Mouse (Mus musculus) forebrain, embryonic 12.5 days (tissue): ENCODE measurements around the gene Avil. TPM values are rescaled to one million over a fixed set of nuclear protein-coding genes. Genes with fewer than 3 reads are reported as not detected.

Experiments used
- ATAC-seq: fragments of 200-750 bp; cut with Nextera tagmentation; 2 replicates; pipeline ENCODE4 v1.8.0; 2017; ENCODE audit warnings: moderate TSS enrichment; ENCODE audit not compliant: low FRiP score
- H3K27ac ChIP-seq: fragments of 300-500 bp; sonication (generic); 2 replicates; pipeline ENCODE4 v1.5.1; 2016; ENCODE audit warnings: mild to moderate bottlenecking
- H3K27me3 ChIP-seq: fragments of 300-500 bp; sonication (generic); 2 replicates; pipeline ENCODE4 v1.6.1; 2016; ENCODE audit warnings: mild to moderate bottlenecking
- H3K36me3 ChIP-seq: fragments of 300-500 bp; sonication (generic); replicated peaks from 2 replicates; pipeline ENCODE4 v1.6.1; 2016; ENCODE audit warnings: mild to moderate bottlenecking
- H3K4me1 ChIP-seq: fragments of 300-500 bp; sonication (generic); 2 replicates; pipeline ENCODE4 v1.6.1; 2016
- H3K4me2 ChIP-seq: fragments of 300-500 bp; sonication (generic); 2 replicates; pipeline ENCODE4 v1.6.1; 2016; ENCODE audit warnings: mild to moderate bottlenecking, moderate library complexity
- H3K4me3 ChIP-seq: fragments of 300-500 bp; sonication (generic); replicated peaks from 2 replicates; pipeline ENCODE4 v1.5.1; 2016; ENCODE audit warnings: mild to moderate bottlenecking
- H3K9ac ChIP-seq: fragments of 300-500 bp; sonication (generic); 2 replicates; pipeline ENCODE4 v1.6.1; 2016; ENCODE audit warnings: mild to moderate bottlenecking
- H3K9me3 ChIP-seq: fragments of 300-500 bp; sonication (generic); 2 replicates; pipeline ENCODE4 v1.6.1; 2016
- WGBS: fragments of 180-500 bp; shearing (Covaris S2); methylation state at CpG from one replicate; pipeline ENCODE4 v1.1.7; 2016; 5-methylcytosine and 5-hydroxymethylcytosine counted together
- polyA plus RNA-seq: library from polyadenylated mRNA; unstranded; fragments of >200 nt; fragmentation: Nextera tagmentation; extraction: Ambion mirVana; gene quantifications from 2 replicates; pipeline ENCODE4 v1.2.1, GENCODE M21; 2016

Gene Avil
- polyA plus RNA-seq, 1 experiment from 2014 or later: not detected

GRCm38 (mm10) chr10:127002056-127002455 lies 1.5 kb downstream of the Avil start:
- Histone ChIP-seq H3K4me2 (no peak overlapping the region), H3K4me1 (no peaks in the 10 kb centered on the region), H3K27ac (no peak overlapping the region), H3K36me3 (peaks cover 39% of the 10 kb centered on the region), H3K9me3 (no peaks in the 10 kb centered on the region), H3K9ac (no peak overlapping the region), H3K27me3 (no peaks in the 10 kb centered on the region), H3K4me3 (no peak overlapping the region)
- ATAC-seq: no peak
- 79% methylated on average over 1 of the region's 1 CpGs for WGBS

GRCm38 (mm10) chr10:127002765-127003164 lies 2.3 kb downstream of the Avil start:
- Histone ChIP-seq H3K27me3 (no peaks in the 10 kb centered on the region), H3K4me2 (no peak overlapping the region), H3K9ac (no peak overlapping the region), H3K4me3 (no peak overlapping the region), H3K4me1 (no peaks in the 10 kb centered on the region), H3K9me3 (no peaks in the 10 kb centered on the region), H3K36me3 (peaks cover 32% of the 10 kb centered on the region), H3K27ac (no peak overlapping the region)
- no peak for ATAC-seq
- WGBS: 93% methylated on average over 5 of the region's 5 CpGs

DNA sequence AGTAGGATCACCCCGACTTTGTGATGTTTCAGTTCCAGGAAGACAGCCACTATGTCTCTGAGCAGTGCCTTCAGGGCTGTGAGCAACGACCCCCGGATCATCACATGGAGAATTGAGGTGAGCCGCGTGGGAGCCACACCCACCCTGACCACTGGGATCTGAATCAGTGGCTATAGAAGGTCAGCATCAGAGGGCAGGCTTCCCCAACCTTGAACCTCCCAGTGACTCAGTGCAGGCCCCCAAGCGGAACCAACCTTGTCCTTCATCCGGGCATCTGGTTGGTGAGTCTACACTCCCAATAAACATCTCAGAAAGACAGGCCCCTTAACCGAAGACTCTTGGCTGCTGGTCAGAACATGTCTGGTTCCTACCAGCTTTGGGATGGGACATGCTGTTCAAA lies 2.8 kb downstream of the Avil start:
- Histone ChIP-seq H3K9me3 (no peaks in the 10 kb centered on the region), H3K27me3 (no peaks in the 10 kb centered on the region), H3K4me3 (no peak overlapping the region), H3K9ac (no peak overlapping the region), H3K36me3 (peaks cover 26% of the 10 kb centered on the region), H3K4me2 (no peak overlapping the region), H3K27ac (no peak overlapping the region), H3K4me1 (no peaks in the 10 kb centered on the region)
- 92% methylated on average over 8 of the region's 8 CpGs for WGBS
- no peak for ATAC-seq

DNA sequence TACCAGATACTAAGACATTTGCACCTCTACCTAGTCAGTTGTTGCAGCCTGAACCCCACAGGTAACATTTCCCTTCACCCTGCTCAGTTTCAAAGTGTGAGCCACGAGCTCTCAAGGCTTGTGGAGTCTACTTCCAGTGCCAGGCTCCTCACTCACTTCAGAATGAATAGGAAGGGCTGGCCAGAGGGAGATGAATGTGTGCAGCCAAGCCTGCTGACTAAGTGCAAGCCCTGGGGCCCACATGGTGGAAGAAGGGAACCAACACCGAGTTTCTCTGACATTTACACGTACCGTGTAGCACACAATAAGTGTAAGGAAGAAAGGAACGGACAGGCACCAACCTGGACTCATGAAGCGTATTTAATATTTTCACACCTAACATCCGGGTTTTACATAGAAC lies 3.3 kb downstream of the Avil start:
- Histone ChIP-seq H3K4me3 (no peak overlapping the region), H3K9ac (no peak overlapping the region), H3K4me2 (no peak overlapping the region), H3K9me3 (no peaks in the 10 kb centered on the region), H3K36me3 (peaks cover 21% of the 10 kb centered on the region), H3K27me3 (no peaks in the 10 kb centered on the region), H3K27ac (no peak overlapping the region), H3K4me1 (no peaks in the 10 kb centered on the region)
- ATAC-seq: no peak
- 75% methylated on average over 7 of the region's 7 CpGs for WGBS

DNA sequence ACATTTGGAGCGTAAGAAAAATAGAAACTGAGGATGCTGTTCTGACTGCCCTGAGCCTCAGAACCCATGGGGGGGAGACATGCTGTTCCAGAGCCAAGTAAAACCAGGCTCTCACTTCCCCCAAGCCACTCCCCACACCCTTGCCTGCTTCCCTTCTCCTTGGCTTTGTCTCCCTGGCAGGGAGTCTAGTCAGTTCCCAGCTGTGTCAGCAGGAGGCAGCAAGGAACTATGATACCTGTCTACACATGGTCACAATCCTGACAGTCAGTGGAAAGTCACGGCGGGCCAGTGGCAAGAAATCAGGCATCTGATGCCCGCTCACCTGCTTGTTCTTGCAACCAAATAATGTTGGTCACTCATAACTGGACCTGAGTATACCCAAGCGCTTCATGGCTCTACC lies 16.0 kb downstream of the Avil start:
- Histone ChIP-seq H3K9ac (no peak overlapping the region), H3K9me3 (no peaks in the 10 kb centered on the region), H3K4me1 (peaks cover 9% of the 10 kb centered on the region; the same call in 1 of the 2 replicates), H3K4me3 (no peak overlapping the region), H3K27ac (no peak overlapping the region), H3K4me2 (no peak overlapping the region), H3K27me3 (no peaks in the 10 kb centered on the region), H3K36me3 (peaks cover 4% of the 10 kb centered on the region; the same call in 1 of the 2 replicates)
- 66% methylated on average over 5 of the region's 5 CpGs for WGBS
- ATAC-seq: no peak

DNA sequence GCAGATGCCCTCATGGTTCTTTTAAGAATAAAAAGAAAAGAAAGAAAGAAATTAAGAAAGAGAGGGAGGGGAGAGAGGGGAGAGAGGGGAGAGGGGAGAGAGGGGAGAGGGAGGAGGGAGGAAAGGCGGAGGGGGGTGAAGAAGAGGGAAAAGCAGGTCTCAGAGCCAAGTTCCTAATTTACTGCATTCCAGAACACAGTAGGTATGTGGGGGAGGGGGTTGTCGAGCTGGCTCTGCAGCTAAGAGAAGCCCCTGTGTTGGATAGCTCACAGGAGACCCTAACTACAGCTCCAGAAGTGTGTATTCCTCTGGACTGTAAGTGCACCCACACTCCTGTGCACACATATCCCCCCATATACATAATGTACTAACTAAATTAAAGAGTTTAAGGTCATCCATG lies 16.6 kb downstream of the Avil start:
- no peak overlapping the region for H3K27ac ChIP-seq
- H3K9ac ChIP-seq: no peak overlapping the region
- no peaks in the 10 kb centered on the region for H3K9me3 ChIP-seq
- no peak overlapping the region for H3K4me3 ChIP-seq
- peaks cover 9% of the 10 kb centered on the region for H3K36me3 ChIP-seq
- H3K4me1 ChIP-seq: peaks cover 9% of the 10 kb centered on the region; the same call in 1 of the 2 replicates
- WGBS: 26% methylated on average over 2 of the region's 2 CpGs
- H3K4me2 ChIP-seq: no peak overlapping the region
- no peaks in the 10 kb centered on the region for H3K27me3 ChIP-seq
- no peak for ATAC-seq

GRCm38 (mm10) chr10:127018422-127018821 lies 17.9 kb downstream of the Avil start:
- H3K4me3 ChIP-seq: no peak overlapping the region
- peaks cover 21% of the 10 kb centered on the region for H3K36me3 ChIP-seq
- peaks cover 9% of the 10 kb centered on the region; the same call in 1 of the 2 replicates for H3K4me1 ChIP-seq
- no peak overlapping the region for H3K4me2 ChIP-seq
- H3K27me3 ChIP-seq: no peaks in the 10 kb centered on the region
- H3K9ac ChIP-seq: no peak overlapping the region
- no peak for ATAC-seq
- 84% methylated on average over 16 of the region's 16 CpGs for whole genome bisulfite sequencing
- H3K27ac ChIP-seq: no peak overlapping the region
- no peaks in the 10 kb centered on the region for H3K9me3 ChIP-seq

- 6% methylated on average over 56 of the region's 56 CpGs for WGBS
- peak; percentile 92 for ATAC-seq
- Histone ChIP-seq H3K9me3 (no peaks in the 10 kb centered on the region), H3K9ac (peak within 1 kb of the TSS; percentile 87), H3K27me3 (no peaks in the 10 kb centered on the region), H3K4me3 (peak within 1 kb of the TSS; percentile 83), H3K4me1 (peaks cover 11% of the 10 kb centered on the region), H3K36me3 (peaks cover 33% of the 10 kb centered on the region), H3K27ac (peak within 1 kb of the TSS; percentile 76), H3K4me2 (peak within 1 kb of the TSS; percentile 87)
Measured at GRCm38 (mm10) chr10:127030336-127031296, 30.1 kb downstream of the Avil start, which contains the start of gene Tsfm. TSS of gene Tsfm (minus strand) at chr10:127030840.

DNA sequence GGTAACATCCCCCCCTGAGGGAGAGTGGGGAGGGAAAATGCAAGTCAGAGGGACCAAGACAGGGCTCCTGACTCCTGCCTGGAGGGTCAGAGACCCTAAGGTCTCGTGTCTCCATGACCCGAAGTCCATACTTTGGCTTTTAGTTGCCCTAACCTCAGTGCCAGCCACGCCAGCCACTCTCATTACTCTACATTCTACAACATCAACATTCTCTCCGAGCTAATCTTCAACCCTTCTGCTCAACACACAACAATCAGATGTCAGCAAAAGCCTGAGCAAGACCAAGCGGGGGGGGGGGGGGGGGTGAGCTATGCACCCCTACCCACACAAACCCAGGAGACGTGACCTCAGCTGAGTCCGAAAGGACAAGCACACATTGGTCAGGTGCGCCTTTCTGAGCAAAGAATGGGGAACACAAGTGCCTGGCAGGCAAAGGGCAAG lies 32.8 kb downstream of the Avil start:
- no peak overlapping the region for H3K9ac ChIP-seq
- 85% methylated on average over 8 of the region's 8 CpGs for WGBS
- H3K4me1 ChIP-seq: peaks cover 11% of the 10 kb centered on the region
- H3K9me3 ChIP-seq: no peaks in the 10 kb centered on the region
- H3K27ac ChIP-seq: no peak overlapping the region
- H3K4me2 ChIP-seq: no peak overlapping the region
- H3K4me3 ChIP-seq: no peak overlapping the region
- peaks cover 6% of the 10 kb centered on the region for H3K36me3 ChIP-seq
- H3K27me3 ChIP-seq: no peaks in the 10 kb centered on the region
- ATAC-seq: no peak

DNA sequence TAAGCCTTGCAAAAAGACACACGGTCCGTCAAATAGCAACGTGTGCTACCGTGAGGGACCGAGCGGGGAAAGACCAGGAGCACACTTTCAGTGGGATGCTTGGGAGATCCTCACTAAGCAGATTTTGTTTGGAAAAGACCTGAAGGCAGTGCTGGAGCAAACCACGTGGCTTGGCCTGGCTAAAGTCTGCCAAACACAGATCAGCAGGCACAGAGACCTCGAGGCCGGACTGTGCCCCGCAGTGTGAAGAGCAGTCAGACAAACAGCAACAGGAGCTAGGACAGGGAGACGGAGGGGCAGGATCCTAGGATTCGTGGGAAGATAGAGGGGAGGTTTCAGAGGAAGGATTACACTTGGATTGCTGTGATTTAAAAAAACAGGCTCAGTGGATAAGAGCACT lies 35.8 kb downstream of the Avil start:
- WGBS: 89% methylated on average over 12 of the region's 12 CpGs
- H3K36me3 ChIP-seq: no peaks in the 10 kb centered on the region
- H3K9me3 ChIP-seq: no peaks in the 10 kb centered on the region
- H3K4me3 ChIP-seq: no peak overlapping the region
- H3K4me1 ChIP-seq: peaks cover 6% of the 10 kb centered on the region
- ATAC-seq: no peak
- peaks cover 19% of the 10 kb centered on the region for H3K27me3 ChIP-seq
- no peak overlapping the region for H3K27ac ChIP-seq
- no peak overlapping the region for H3K9ac ChIP-seq
- no peak overlapping the region for H3K4me2 ChIP-seq

DNA sequence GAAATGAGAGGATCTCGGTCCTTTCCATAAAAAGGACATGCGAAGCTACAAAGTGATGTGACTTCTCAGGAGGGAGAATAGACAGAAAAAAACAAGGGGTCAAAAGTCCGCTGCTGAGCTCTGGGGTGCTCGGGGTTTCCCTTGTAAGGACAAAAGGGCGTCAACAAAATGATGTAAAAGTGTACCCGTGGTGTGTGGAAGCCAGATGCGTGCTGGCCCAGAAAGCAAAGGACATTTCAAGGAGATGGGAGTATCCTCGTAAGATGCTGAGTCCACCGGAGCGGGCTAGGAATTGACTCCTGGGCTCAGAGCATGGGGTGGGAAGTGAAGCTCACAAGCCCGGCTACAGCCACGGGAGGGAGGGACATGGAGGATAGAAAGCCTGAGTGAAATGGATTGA lies 37.1 kb downstream of the Avil start:
- Histone ChIP-seq H3K4me3 (no peak overlapping the region), H3K4me1 (peaks cover 11% of the 10 kb centered on the region), H3K4me2 (no peak overlapping the region), H3K9me3 (no peaks in the 10 kb centered on the region), H3K36me3 (no peaks in the 10 kb centered on the region), H3K27ac (no peak overlapping the region), H3K27me3 (peaks cover 19% of the 10 kb centered on the region), H3K9ac (no peak overlapping the region; the same call in 1 of the 2 replicates)
- WGBS: 78% methylated on average over 12 of the region's 12 CpGs
- ATAC-seq: no peak

- ATAC-seq: no peak
- Histone ChIP-seq H3K27me3 (peaks cover 19% of the 10 kb centered on the region), H3K9me3 (no peaks in the 10 kb centered on the region), H3K27ac (no peak overlapping the region), H3K9ac (peak overlapping the region; percentile 71), H3K4me2 (peak overlapping the region; percentile 99), H3K36me3 (peaks cover 10% of the 10 kb centered on the region), H3K4me3 (peak overlapping the region; percentile 82), H3K4me1 (peaks cover 18% of the 10 kb centered on the region)
- WGBS: under 1% methylated on average over 20 of the region's 20 CpGs
Measured at GRCm38 (mm10) chr10:127040569-127041214, 40.2 kb downstream of the Avil start.
